In genomic region chr10:128933574-128933973, GRCm38 (mm10) we compare ENCODE assay signal across 8 mouse cellular contexts. TPM values are rescaled to one million over a fixed set of nuclear protein-coding genes. Genes with fewer than 3 reads are reported as not detected.
DNase-seq lines count a peak whose midpoint lies in the region; ATAC-seq and TF ChIP-seq lines count a peak whose summit lies in the region.

Itga7 (plus strand) TSS chr10:128933818.

- peak within 1 kb of the TSS; percentile 71 for H3K4me2 ChIP-seq in kidney, postnatal 0 days (ENCODE audit: low read length)
- H3K4me2 ChIP-seq in liver, postnatal 0 days (ENCODE audit: low read depth, low read length) = peak within 1 kb of the TSS; percentile 60
- H3K4me2 ChIP-seq in stomach, embryonic 14.5 days (replicated peaks; ENCODE audit: low read depth, low read length) = peak within 1 kb of the TSS; percentile 75

- 1% methylated on average over 26 of the region's 26 CpGs for WGBS in heart, embryonic 10.5 days
- WGBS in kidney, postnatal 0 days = under 1% methylated on average over 26 of the region's 26 CpGs
- under 1% methylated on average over 26 of the region's 26 CpGs for WGBS in liver, postnatal 0 days (ENCODE audit: insufficient replicate concordance)
- 2% methylated on average over 26 of the region's 26 CpGs for WGBS in stomach, embryonic 14.5 days

- peak within 1 kb of the TSS; percentile 84 for H3ac ChIP-seq in C2C12 (ENCODE audit: control insufficient read depth, insufficient read length, low read depth)

- no peaks in the 10 kb centered on the region for H3K27me3 ChIP-seq in C2C12 (ENCODE audit: control insufficient read depth, insufficient read depth, insufficient read length)
- H3K27me3 ChIP-seq in heart, embryonic 10.5 days (ENCODE audit: insufficient read depth, poor library complexity, severe bottlenecking) = peaks cover 80% of the 10 kb centered on the region
- peaks cover 29% of the 10 kb centered on the region for H3K27me3 ChIP-seq in kidney, postnatal 0 days (ENCODE audit: insufficient read depth, low read length)
- H3K27me3 ChIP-seq in liver, postnatal 0 days (ENCODE audit: insufficient read depth, low read length) = peaks cover 58% of the 10 kb centered on the region
- peaks cover 24% of the 10 kb centered on the region for H3K27me3 ChIP-seq in stomach, embryonic 14.5 days (ENCODE audit: control insufficient read depth, insufficient read depth, low read length)

- peaks cover 32% of the 10 kb centered on the region for H3K79me3 ChIP-seq in C2C12 (ENCODE audit: low read depth)

- TF ChIP-seq EP300 in liver, postnatal 0 days (IDR thresholded peaks at IDR 0.05; ENCODE audit: low read depth) = no peak

- H3K4me1 ChIP-seq in heart, embryonic 10.5 days = peaks cover 21% of the 10 kb centered on the region
- peaks cover 4% of the 10 kb centered on the region; the same call in 1 of the 2 replicates for H3K4me1 ChIP-seq in kidney, postnatal 0 days (replicated peaks; ENCODE audit: insufficient read depth, low read length)
- 0 out of 2 replicates have a peak, but pooled peaks cover 4% of the 10 kb centered on the region for H3K4me1 ChIP-seq in liver, postnatal 0 days (ENCODE audit: insufficient read depth)
- no peaks in the 10 kb centered on the region for H3K4me1 ChIP-seq in stomach, embryonic 14.5 days (ENCODE audit: control insufficient read depth, insufficient read depth, low read length)

- H3K79me2 ChIP-seq in C2C12 (ENCODE audit: control insufficient read depth, insufficient read depth) = peaks cover 49% of the 10 kb centered on the region

- H3K9ac ChIP-seq in kidney, postnatal 0 days (ENCODE audit: low read depth, low read length) = peak within 1 kb of the TSS; percentile 36; the same call in 1 of the 2 replicates
- H3K9ac ChIP-seq in liver, postnatal 0 days (replicated peaks) = 0 out of 2 replicates have a peak within 1 kb of the TSS, but pooled peaks have one; percentile 11
- no peak within 1 kb of the TSS for H3K9ac ChIP-seq in stomach, embryonic 14.5 days (replicated peaks; ENCODE audit: low read depth, low read length)

- H3K27ac ChIP-seq in heart, embryonic 10.5 days = no peak within 1 kb of the TSS
- H3K27ac ChIP-seq in kidney, postnatal 0 days = no peak within 1 kb of the TSS
- H3K27ac ChIP-seq in liver, postnatal 0 days (ENCODE audit: low read depth) = no peak within 1 kb of the TSS
- H3K27ac ChIP-seq in stomach, embryonic 14.5 days (ENCODE audit: low read length) = no peak within 1 kb of the TSS

- TF ChIP-seq CTCF in C2C12 (IDR thresholded peaks at IDR 0.05; ENCODE audit: control insufficient read depth, insufficient read depth, insufficient read length) = no peak
- TF ChIP-seq CTCF in kidney, postnatal 0 days (IDR thresholded peaks at IDR 0.05; ENCODE audit: low read depth) = no peak
- no peak for TF ChIP-seq CTCF in liver, postnatal 0 days (IDR thresholded peaks at IDR 0.05; ENCODE audit: low read depth)

- DNase-seq in Muller cell, postnatal 12 days (ENCODE audit: inconsistent ontology term) = peak; percentile 58
- DNase-seq in embryo, embryonic 11 days = peak; percentile 74
- DNase-seq in heart, embryonic 10.5 days (ENCODE audit: low spot score) = peak; percentile 83
- DNase-seq in kidney, postnatal 0 days (ENCODE audit: low spot score) = peak; percentile 55
- DNase-seq in liver, postnatal 0 days = peak; percentile 52
- DNase-seq in spleen, adult 12 weeks (ENCODE audit: low spot score) = no peak

- peak within 1 kb of the TSS; percentile 54 for H3K4me3 ChIP-seq in C2C12 (ENCODE audit: insufficient read depth, poor library complexity, severe bottlenecking)
- peak within 1 kb of the TSS; percentile 60 for H3K4me3 ChIP-seq in heart, embryonic 10.5 days
- H3K4me3 ChIP-seq in kidney, postnatal 0 days (replicated peaks; ENCODE audit: low read depth, low read length) = peak within 1 kb of the TSS; percentile 35
- H3K4me3 ChIP-seq in liver, postnatal 0 days (ENCODE audit: low read depth, low read length) = peak within 1 kb of the TSS; percentile 37
- peak within 1 kb of the TSS; percentile 31 for H3K4me3 ChIP-seq in stomach, embryonic 14.5 days (ENCODE audit: low read depth, low read length)

- ATAC-seq in kidney, postnatal 0 days (replicated peaks; ENCODE audit: low FRiP score, low read depth) = peak; percentile 67
- ATAC-seq in liver, postnatal 0 days = no peak
- ATAC-seq in stomach, embryonic 14.5 days (ENCODE audit: insufficient number of reproducible peaks, insufficient read depth, low FRiP score, low read depth) = peak; percentile 76; the same call in 1 of the 2 replicates

- H3K36me3 ChIP-seq in C2C12 (ENCODE audit: control insufficient read depth, insufficient read depth) = no peaks in the 10 kb centered on the region
- H3K36me3 ChIP-seq in heart, embryonic 10.5 days = no peaks in the 10 kb centered on the region
- no peaks in the 10 kb centered on the region for H3K36me3 ChIP-seq in kidney, postnatal 0 days (ENCODE audit: insufficient read depth, low read length)
- no peaks in the 10 kb centered on the region for H3K36me3 ChIP-seq in liver, postnatal 0 days (replicated peaks; ENCODE audit: insufficient read depth, low read length)
- no peaks in the 10 kb centered on the region for H3K36me3 ChIP-seq in stomach, embryonic 14.5 days (ENCODE audit: control insufficient read depth, insufficient read depth, low read length)

- no peaks in the 10 kb centered on the region for H3K9me3 ChIP-seq in heart, embryonic 10.5 days
- H3K9me3 ChIP-seq in kidney, postnatal 0 days (replicated peaks; ENCODE audit: low read length) = no peaks in the 10 kb centered on the region
- H3K9me3 ChIP-seq in liver, postnatal 0 days (ENCODE audit: low read length) = no peaks in the 10 kb centered on the region
- H3K9me3 ChIP-seq in stomach, embryonic 14.5 days (ENCODE audit: control insufficient read depth, low read depth, low read length) = no peaks in the 10 kb centered on the region

TF ChIP-seq in C2C12, 6 proteins besides CTCF, POLR2A, EP300 and RAD21:
- TF ChIP-seq MYOG (IDR thresholded peaks at IDR 0.05; ENCODE audit: control insufficient read depth, extremely low read depth, insufficient read length) (no peak), MYOD1 (IDR thresholded peaks at IDR 0.05; ENCODE audit: control insufficient read depth, insufficient read length, low read depth) (no peak), CEBPB (IDR thresholded peaks at IDR 0.05; ENCODE audit: low read depth) (no peak), MAX (IDR thresholded peaks at IDR 0.05) (no peak), USF1 (IDR thresholded peaks at IDR 0.05; ENCODE audit: low read depth) (no peak), FOSL1 (IDR thresholded peaks at IDR 0.05; ENCODE audit: insufficient read depth, low read length, poor library complexity, severe bottlenecking) (no peak)

RNA-seq across cellular contexts. Expression of gene Itga7, which starts in this region (rescaled TPM):
- 100 TPM for polyA plus RNA-seq in C2C12 (2012; fragmentation: generic; extraction: Trizol)
- polyA plus RNA-seq in heart, embryonic 10.5 days (2016; fragmentation: Nextera tagmentation; extraction: Ambion mirVana) = 1.1 and 1.3 TPM in 2 replicates
- polyA plus RNA-seq in kidney, postnatal 0 days (2015; fragmentation: Nextera tagmentation; extraction: Ambion mirVana) = 3.8 TPM in 2 replicates
- polyA plus RNA-seq in liver, postnatal 0 days (2015; fragmentation: Nextera tagmentation; extraction: Ambion mirVana) = 0.66 and 0.70 TPM in 2 replicates
- polyA plus RNA-seq in stomach, embryonic 14.5 days (2014; fragmentation: Nextera tagmentation; extraction: Ambion mirVana) = 2.6 and 4.4 TPM in 2 replicates

Comparison
In these comparisons a context has a peak if more than half of its experiments do, and no peak if none do; other contexts are left out.
1. RNA of gene Itga7 (polyA plus RNA-seq): 100 TPM in C2C12 (single experiment); 2.6 to 4.4 TPM in stomach, embryonic 14.5 days, 3.8 TPM in kidney, postnatal 0 days, 1.1 to 1.3 TPM in heart, embryonic 10.5 days and 0.66 to 0.70 TPM in liver, postnatal 0 days; every median in the first group is over 10 times any median in the second.
2. Peak in DNase-seq, H3K4me3 ChIP-seq, H3K9ac ChIP-seq and H3K4me2 ChIP-seq in liver, postnatal 0 days; RNA of the gene not detected or under 1 TPM.
3. Peak in every context shown above with its lines, with median percentiles within 50 percentile points of each other: H3K4me3 ChIP-seq and H3K4me2 ChIP-seq.